Mouse (Mus musculus) yolk sac, embryonic 10.5 days (tissue): Measurements from ENCODE around the gene Zfp874a.
"Not testable (repeated sequence)": the region's sequence is repeated elsewhere in the genome, so short reads cannot be mapped to it uniquely, and the experiment has no call there.

Source experiments
- DNase-seq: peaks from one replicate; pipeline ENCODE4 v3.0.0-alpha.2; 2017; ENCODE audit warnings: low spot score

The Zfp874a gene

GRCm38 (mm10) chr13:67376255-67376654 lies 75.2 kb downstream of the Zfp874a start:
- DNase-seq: not testable (repeated sequence)

DNA sequence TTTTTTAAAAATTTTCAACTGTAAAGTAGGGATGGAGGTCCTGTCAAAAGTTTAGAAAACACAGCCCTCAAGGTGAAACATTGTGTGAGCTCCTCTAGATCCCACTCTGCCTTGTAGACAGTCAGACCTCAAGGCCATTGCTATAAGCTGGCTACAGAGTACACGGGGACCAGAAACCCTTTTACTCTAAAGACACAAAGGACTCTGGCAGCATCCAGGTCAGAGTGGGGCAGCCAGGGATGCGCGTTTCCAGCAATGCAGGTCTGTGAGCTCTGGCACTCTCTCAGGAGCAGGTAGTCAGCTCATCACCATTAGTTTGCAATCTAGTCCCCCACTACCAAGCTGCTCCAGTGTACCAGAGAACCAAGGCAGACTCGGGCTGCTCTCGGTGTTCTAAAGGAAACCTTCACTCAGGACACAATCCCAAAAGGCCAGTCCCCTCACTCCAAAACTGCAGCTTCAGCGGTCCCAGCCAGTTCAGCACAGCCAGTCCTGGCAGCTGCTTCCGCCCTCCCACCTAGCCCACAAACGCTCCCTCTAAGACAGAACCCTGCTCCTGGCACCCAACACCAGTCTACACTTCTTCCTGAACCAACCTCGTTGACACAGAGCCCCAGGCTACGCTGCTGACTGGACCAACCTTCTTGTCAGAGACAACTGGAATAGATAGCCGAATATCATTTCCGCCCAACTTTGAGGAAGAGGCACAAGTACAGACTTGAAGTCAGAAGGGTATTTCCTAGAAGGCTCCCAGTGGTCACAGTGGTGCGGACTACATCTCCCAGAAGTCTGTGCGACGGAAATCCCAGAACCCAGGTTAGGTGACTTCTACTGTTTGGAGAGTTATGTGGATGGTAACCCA lies 76.1 kb downstream of the Zfp874a start, which contains the start of the genes Gm28041 and Zfp456:
TSS of gene Gm28041 (minus strand) at position 684 of the 862 bp plus-strand sequence.
TSS of gene Zfp456 (minus strand) at position 761 of the 862 bp plus-strand sequence.
- DNase-seq: peak; percentile 83
